Mouse (Mus musculus): ENCODE data around the gene Mgst2.

DNA sequence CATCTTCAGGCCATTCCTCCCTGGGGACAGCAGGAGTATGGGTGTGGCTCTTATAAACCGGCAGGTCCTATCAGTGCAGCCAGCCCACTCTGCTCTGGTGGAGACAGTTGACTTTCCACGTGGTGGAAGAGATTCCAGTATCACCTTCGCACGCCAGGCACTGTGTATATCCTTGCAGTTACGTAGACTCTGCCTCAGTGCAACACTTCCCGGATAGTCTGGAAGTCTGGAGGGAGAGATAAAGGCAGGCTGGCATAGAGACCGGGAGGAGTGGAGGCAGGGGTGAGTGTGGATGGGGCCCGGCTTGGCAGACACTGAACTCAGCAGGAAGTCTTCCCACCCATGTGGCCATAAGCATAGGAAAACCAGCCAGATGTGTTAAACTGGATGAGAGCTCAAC lies 28.6 kb downstream of the Mgst2 start:
- TF ChIP-seq CTCF (IDR thresholded peaks at IDR 0.05; ENCODE audit: extremely low read depth, insufficient read depth, insufficient read length, insufficient replicate concordance) (no peak), POLR2A (IDR thresholded peaks at IDR 0.05; ENCODE audit: low read depth, low read length) (no peak)

Data from spleen, adult 2 months (tissue).